Mouse (Mus musculus) Patski (cell line): ENCODE results near the gene Fbxl17. TPM values are rescaled to one million over a fixed set of nuclear protein-coding genes. Genes with fewer than 3 reads are reported as not detected.

Experiments used
- ATAC-seq: fragments of 100-300 bp; one replicate; pipeline ENCODE4 v1.8.0; 2021
- CTCF ChIA-PET: fragments of 350-600 bp; sonication (Branson Sonifier 250); formaldehyde crosslinking; loops from one replicate; lab custom pipeline; 2022; ENCODE audit warnings: inconsistent platforms; lab: Charles Lee
- POLR2A ChIA-PET: fragments of 350-600 bp; sonication (Branson Sonifier 250); formaldehyde crosslinking; loops from one replicate; lab custom pipeline; 2022; ENCODE audit warnings: antibody characterized with exemption, inconsistent platforms; lab: Charles Lee
- DNase-seq: peaks from one replicate; pipeline ENCODE4 v3.0.0-alpha.2; 2011; ENCODE audit warnings: low read depth, low spot score
- H3K27me3 ChIP-seq: fragments of 371-371 bp; one replicate; pipeline ENCODE4 v1.5.1; 2021
- CTCF ChIP-seq: fragments of 100-300 bp; IDR thresholded peaks from one replicate; pipeline ENCODE4 v1.5.1; 2021
- in situ Hi-C: fragments of 300-500 bp; cut with MboI; formaldehyde crosslinking; loops from 3 replicates; pipeline ENCODE4 v1.11.1; 2018; ENCODE audit warnings: low pct_unique_long_range_greater_than_20kb, mixed read lengths
- polyA plus RNA-seq: library from polyadenylated mRNA; unstranded; gene quantifications from one replicate; pipeline ENCODE4 v1.2.3, GENCODE M21; 2021

The Fbxl17 gene
- polyA plus RNA-seq, 1 experiment from 2014 or later = 28.7 TPM

DNA sequence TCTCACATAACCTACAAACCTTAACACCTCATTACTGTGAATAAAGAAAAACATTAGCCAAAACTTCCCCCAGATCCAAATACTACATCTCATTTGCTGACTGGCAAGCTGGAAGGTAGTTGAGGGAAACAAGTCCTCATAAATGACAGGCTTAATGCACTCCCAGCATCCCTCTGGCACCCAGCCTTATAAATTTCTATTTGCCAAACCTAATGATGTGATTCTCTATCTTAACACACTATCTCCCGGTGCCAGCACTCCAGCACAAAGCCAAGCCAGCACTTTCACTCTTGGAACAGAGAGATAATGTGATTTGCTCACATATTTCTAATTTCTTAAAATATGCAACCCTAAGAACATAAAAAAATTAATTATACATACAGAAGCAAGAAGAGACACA is 34.6 kb downstream of the Fbxl17 start:
- no peak for TF ChIP-seq CTCF
- no peaks in the 10 kb centered on the region for H3K27me3 ChIP-seq
- ATAC-seq (no peak), DNase-seq (no peak)
- POLR2A ChIA-PET = no interaction called here
- CTCF ChIA-PET = interaction anchor here (1.2 kb wide), 1 partner anchor 15 kb away, joined by 4 read pairs; no protein-coding TSS in a partner anchor
- in situ Hi-C loops = no loop called here

DNA sequence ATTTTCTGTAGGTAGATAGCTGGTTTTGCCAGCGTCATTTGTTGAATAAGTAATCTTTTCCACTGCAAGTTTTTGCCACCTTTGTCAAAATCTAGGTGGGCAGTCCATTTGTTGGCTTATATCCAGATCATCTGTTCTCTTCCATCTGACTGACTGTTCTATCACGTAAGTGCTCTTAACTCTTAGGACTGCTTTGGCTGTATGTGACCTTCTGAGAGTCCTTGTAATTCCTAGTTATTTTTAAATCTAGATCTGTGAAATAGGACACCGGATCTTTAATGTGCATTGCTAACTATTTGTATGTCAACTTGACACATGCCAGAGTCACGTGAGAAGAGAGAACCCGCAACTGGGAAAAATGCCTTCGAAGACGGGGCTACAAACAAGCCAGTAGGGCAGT is 37.3 kb downstream of the Fbxl17 start:
- in situ Hi-C loops = loop anchor here (5.0 kb wide), 1 partner anchor 140 kb away; no protein-coding TSS in a partner anchor
- no peaks in the 10 kb centered on the region for H3K27me3 ChIP-seq
- DNase-seq (no peak), ATAC-seq (no peak)
- TF ChIP-seq CTCF = no peak
- CTCF ChIA-PET = no interaction called here
- POLR2A ChIA-PET = no interaction called here

DNA sequence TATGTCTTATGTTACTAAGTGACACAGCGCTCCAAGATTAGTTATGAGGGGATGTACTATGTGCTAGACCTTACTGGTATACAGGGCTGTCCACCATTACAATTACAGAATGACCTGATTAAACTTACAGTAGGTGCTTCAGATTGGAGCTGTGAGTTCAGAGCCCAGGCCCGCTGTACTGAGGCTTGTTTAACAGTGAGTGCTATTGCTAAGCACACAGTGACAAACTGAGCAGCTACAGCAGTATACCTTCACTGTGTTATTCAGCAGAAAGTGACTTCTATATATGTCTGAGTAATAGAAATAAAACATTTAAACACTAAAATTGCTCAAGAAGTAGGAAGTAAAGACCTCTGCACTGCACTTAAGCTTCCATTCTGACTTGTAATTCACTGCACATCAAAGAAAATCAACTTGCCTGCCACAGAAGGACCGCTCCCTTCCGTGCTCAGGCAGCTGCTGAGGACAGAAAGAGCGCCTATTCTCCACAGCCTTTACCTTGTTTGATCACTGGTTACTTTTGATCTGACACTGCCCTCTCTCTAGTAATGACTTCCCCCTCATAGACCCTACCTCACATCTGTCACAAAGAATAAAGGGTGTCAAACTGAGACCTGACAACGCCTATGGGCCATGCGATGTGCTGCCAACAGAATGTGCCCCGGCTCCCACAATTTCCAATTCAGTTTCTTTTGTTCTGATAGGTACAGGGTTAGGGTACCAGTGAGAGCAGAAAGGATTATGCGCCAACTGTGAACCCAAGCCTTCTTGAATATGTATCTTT is 39.9 kb downstream of the Fbxl17 start:
- no peaks in the 10 kb centered on the region for H3K27me3 ChIP-seq
- ChIA-PET POLR2A (interaction anchor here (0.5 kb wide), 1 partner anchor 27 kb away, joined by 4 read pairs; no protein-coding TSS in a partner anchor), CTCF (interaction anchor here (1.0 kb wide), 1 partner anchor 25 kb away, joined by 3 read pairs; no protein-coding TSS in a partner anchor)
- DNase-seq = no peak
- in situ Hi-C loops = loop anchor here (5.0 kb wide), 1 partner anchor 138 kb away; no protein-coding TSS in a partner anchor
- ATAC-seq = no peak
- TF ChIP-seq CTCF = no peak

DNA sequence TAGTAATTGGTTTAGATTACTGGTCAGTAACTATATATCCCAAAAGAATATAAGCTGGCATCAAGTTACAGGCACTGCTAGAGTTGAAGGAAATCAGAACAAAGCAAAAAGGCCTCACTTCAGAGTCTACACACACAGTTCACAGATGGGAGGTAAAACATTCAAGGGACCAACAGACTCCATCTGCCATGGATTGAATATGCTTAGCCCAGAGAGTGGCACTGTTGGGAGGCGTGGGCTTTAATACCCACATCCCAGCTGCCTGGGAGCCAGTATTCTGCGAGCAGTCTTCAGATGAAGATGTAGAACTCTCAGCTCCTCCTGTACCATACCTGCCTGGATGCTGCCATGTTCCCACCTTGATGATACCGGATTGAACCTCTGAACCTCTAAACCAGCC is 41.8 kb downstream of the Fbxl17 start:
- ChIA-PET POLR2A (no interaction called here), CTCF (no interaction called here)
- in situ Hi-C loops = no loop called here
- no peak for ATAC-seq
- H3K27me3 ChIP-seq = no peaks in the 10 kb centered on the region
- no peak for TF ChIP-seq CTCF
- no peak for DNase-seq

DNA sequence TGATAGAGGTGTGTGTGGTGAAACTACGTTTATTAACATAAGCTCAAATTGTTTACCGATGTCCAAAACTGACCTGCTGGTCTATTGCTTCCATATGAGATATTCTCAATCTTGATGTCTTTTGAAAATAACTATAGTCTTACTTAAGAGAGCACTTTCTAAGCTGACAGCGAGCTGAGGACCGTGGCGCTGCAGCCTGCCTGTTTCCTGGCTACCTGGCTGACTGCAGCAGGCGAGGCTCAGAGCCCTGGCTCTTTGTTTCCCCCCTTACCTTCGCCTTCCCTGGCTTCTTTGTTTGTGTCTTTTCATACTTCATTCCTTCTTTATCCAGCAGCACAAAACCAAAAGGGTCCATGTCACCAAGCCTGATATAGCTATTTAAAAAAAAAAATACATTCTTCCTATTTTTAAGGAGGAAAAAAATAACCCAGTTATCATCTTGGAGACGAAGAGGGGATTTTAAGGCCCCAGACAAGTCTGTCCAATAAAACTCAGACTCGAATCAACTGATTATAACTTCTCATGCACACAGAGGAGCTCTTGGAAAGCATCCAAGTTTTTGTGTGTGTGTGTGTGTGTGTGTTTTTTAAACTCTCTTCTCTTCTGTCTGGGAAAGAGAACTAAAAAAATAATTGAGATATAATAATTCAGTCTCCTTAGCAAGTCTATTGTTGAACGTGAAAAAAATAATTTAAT is 48.4 kb downstream of the Fbxl17 start:
- in situ Hi-C loops = no loop called here

DNA sequence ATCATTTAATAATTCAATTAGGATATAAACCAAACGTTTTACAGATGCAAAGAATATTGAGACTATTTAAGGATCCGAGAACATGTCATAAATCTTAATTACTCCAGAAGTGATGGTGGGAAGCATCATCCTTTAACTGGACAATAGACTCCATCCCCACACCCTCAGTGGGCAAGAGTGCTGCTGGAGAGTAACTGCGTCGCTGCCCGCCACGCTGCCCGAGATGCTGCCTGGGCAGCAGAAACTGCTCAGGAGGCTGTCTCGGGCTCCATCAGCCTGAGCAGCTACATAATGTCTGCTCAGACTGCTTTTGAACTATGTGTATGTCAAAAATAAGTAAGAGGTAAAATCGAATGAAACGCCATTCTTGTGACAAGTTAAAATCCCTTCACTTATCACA is 52.1 kb downstream of the Fbxl17 start:
- no peak for TF ChIP-seq CTCF
- POLR2A ChIA-PET = no interaction called here
- in situ Hi-C loops = no loop called here
- CTCF ChIA-PET = interaction anchor here (1.6 kb wide), 1 partner anchor 11 kb away, joined by 3 read pairs; no protein-coding TSS in a partner anchor
- ATAC-seq = no peak
- H3K27me3 ChIP-seq = no peaks in the 10 kb centered on the region
- no peak for DNase-seq

More for the DNA sequence above, 48.4 kb downstream of the Fbxl17 start:
- ATAC-seq = no peak
- H3K27me3 ChIP-seq = no peaks in the 10 kb centered on the region
- POLR2A ChIA-PET = no interaction called here
- no peak for DNase-seq
- TF ChIP-seq CTCF = no peak
- CTCF ChIA-PET = interaction anchor here (0.7 to 1.0 kb wide), 2 partner anchors 12 to 16 kb away, joined by 3 read pairs; no protein-coding TSS in a partner anchor

DNA sequence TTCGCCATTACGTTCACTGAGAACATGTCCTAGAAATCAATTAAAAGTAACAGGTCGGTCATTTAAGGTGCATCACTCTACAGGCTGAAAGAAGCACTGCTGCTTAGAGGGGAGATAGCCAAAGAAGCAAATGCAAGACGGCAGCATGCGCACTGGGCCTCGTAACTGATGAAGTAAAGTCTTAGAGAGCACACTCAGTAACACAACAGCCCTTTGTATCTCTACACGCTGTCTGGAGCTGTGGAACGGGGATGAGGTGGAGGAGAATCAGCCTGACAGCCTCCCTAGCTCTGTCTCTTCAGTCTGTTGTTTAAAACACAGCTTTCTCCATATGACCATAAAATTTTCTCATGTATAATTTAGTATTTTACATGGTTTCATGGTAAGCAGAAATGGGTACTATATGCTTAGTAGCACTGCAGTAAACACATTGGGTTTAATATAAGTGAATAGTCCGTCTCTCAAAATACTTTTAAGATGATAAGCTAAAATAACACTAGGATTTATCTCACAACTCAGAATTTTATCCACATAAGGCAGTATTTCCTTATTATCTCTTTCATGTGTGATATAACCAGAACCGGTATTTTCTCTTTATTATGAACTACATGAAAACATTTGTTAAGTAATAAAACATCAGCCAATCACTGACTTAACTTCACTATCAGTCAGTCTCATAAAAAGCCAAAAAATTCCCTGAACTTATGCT is 52.7 kb downstream of the Fbxl17 start:
- no peak for TF ChIP-seq CTCF
- POLR2A ChIA-PET = no interaction called here
- CTCF ChIA-PET = interaction anchor here (0.6 to 1.6 kb wide), 2 partner anchors 11 to 96 kb away, joined by 3 read pairs; no protein-coding TSS in a partner anchor
- in situ Hi-C loops = no loop called here
- no peak for DNase-seq
- H3K27me3 ChIP-seq = no peaks in the 10 kb centered on the region
- no peak for ATAC-seq

DNA sequence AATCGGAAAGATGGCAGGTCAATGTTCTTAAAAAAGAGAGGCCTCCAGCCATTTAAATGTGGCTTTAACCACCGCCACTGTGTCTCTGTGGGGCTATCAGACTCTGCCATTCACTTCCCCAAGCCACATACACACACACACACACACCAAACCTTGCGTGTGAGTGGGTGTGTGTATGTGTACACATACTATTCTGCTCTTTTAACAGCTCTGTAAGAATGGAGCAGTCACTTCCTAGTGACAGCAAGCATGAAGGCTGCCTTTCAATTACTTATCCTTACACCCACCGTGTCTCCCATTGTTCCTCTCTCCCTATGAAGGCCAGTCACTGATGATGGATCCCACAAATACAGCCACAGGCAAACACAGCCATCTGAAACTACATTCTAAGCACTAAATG is 54.6 kb downstream of the Fbxl17 start:
- POLR2A ChIA-PET = no interaction called here
- TF ChIP-seq CTCF = no peak
- CTCF ChIA-PET = no interaction called here
- ATAC-seq (no peak), DNase-seq (no peak)
- in situ Hi-C loops = no loop called here
- no peaks in the 10 kb centered on the region for H3K27me3 ChIP-seq

DNA sequence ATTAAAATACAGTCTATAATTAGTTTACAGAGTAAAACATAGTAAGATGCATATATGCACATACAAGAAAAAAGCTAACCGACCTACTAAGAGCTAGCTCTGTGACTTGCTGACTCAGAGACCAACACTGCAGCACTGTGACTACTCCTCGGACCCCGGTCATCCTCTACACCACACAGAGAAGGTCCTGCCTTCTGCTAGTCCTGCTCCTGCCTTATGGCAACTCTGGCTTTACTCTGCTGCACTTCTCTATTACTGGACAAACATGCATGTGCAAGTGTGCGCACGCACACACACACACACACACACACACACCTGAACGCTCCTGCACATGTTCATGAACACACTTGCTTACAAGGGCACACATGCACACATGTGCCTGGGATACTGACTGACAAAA is 62.4 kb downstream of the Fbxl17 start:
- DNase-seq = no peak
- TF ChIP-seq CTCF = no peak
- in situ Hi-C loops = no loop called here
- CTCF ChIA-PET = interaction anchor here (1.0 to 4.5 kb wide), 2 partner anchors 14 to 30 kb away, joined by 4 to 20 read pairs; no protein-coding TSS in a partner anchor
- ATAC-seq = no peak
- no peaks in the 10 kb centered on the region for H3K27me3 ChIP-seq
- POLR2A ChIA-PET = no interaction called here

DNA sequence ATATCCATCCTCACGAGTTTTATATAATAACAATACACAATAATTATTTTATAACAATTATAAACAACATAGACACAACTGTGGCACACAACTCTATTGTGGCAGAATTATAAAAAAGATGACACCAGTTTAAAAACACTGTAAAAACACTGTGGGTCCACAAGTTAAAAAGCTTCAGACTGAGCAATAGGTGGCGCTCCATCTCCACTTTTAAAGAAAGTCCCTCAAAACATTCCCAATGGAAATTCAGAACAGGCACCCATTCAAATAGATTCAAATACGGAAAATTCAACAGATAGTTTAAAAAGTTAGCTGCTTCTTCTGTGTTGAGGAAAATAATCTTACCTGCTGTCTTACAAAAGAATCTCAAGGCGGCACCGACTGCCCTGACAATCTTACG is 65.7 kb downstream of the Fbxl17 start:
- ATAC-seq (no peak), DNase-seq (no peak)
- in situ Hi-C loops = no loop called here
- POLR2A ChIA-PET = no interaction called here
- peak; percentile 53 for TF ChIP-seq CTCF
- H3K27me3 ChIP-seq = no peaks in the 10 kb centered on the region
- CTCF ChIA-PET = interaction anchor here (1.0 to 4.5 kb wide), 7 partner anchors 11 to 38 kb away, joined by 3 to 20 read pairs (median 5); no protein-coding TSS in a partner anchor
